Mouse (Mus musculus): ENCODE data around the gene Bpgm. TPM values are rescaled to one million over a fixed set of nuclear protein-coding genes. Genes with fewer than 3 reads are reported as not detected.

The Bpgm gene
- polyA plus RNA-seq, 1 experiment = not detected

DNA sequence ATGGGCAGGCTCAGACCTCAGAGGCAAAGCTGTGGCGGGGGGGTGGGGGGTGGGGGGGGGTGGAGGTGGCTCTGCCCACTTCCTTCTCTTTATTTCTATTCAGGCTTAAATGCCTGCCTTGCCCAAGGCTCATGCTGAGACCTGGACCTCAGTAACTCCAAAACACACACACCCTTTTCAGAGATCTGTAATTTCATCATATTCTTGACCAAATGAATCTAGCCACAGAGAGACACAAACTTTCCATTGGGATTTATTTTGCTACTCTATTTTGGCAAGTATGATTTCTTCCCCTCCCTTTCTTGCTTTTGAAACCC, 39.7 kb downstream of the Bpgm start:
- no peak for TF ChIP-seq POLR2A (IDR thresholded peaks at IDR 0.05; ENCODE audit: insufficient read depth, low read depth, low read length)
- no peak for TF ChIP-seq CTCF (IDR thresholded peaks at IDR 0.05; ENCODE audit: insufficient read depth, low read depth, low read length)
- Histone ChIP-seq H3K27ac (ENCODE audit: insufficient read depth, low read depth, low read length) (no peak overlapping the region), H3K4me1 (ENCODE audit: control insufficient read depth, insufficient read depth, low read length) (peaks cover 3% of the 10 kb centered on the region; the same call in 1 of the 2 replicates), H3K4me3 (ENCODE audit: insufficient read depth, low read depth, low read length) (no peak overlapping the region)
- WGBS = 54% methylated on average over 1 of the region's 1 CpGs

- no peak overlapping the region for H3K27ac ChIP-seq (ENCODE audit: insufficient read depth, low read depth, low read length)
- H3K4me3 ChIP-seq (ENCODE audit: insufficient read depth, low read depth, low read length) = no peak overlapping the region
- TF ChIP-seq CTCF (IDR thresholded peaks at IDR 0.05; ENCODE audit: insufficient read depth, low read depth, low read length) (no peak), POLR2A (IDR thresholded peaks at IDR 0.05; ENCODE audit: insufficient read depth, low read depth, low read length) (no peak)
- peaks cover 3% of the 10 kb centered on the region; the same call in 1 of the 2 replicates for H3K4me1 ChIP-seq (ENCODE audit: control insufficient read depth, insufficient read depth, low read length)
- WGBS = 86% methylated on average over 5 of the region's 5 CpGs
These were observed 41.7 kb downstream of the Bpgm start for GRCm38 (mm10) chr6:34517750-34518149.

DNA sequence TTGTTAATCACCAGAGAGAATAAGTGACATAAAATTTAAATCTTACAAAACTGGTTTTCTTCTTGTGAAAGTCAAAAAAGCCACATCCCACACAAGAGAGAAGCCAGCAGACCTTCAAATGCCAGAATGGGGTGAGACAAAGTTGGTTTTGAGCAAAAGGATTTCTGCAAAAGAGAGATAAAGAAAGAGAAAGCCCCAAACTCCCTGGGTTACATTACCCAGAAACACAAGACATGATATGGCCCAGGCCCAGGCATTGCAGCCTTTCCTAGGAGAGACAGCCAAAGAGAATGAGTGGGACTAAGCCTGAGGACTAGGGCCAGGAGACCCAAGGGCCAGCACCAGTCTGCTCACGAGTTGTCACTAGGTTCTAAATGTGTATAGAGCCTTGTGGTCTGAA, 43.1 kb downstream of the Bpgm start:
- no peak for TF ChIP-seq CTCF (IDR thresholded peaks at IDR 0.05; ENCODE audit: insufficient read depth, low read depth, low read length)
- no peak for TF ChIP-seq POLR2A (IDR thresholded peaks at IDR 0.05; ENCODE audit: insufficient read depth, low read depth, low read length)
- no peak overlapping the region for H3K4me3 ChIP-seq (ENCODE audit: insufficient read depth, low read depth, low read length)
- H3K27ac ChIP-seq (ENCODE audit: insufficient read depth, low read depth, low read length) = no peak overlapping the region
- peaks cover 3% of the 10 kb centered on the region; the same call in 1 of the 2 replicates for H3K4me1 ChIP-seq (ENCODE audit: control insufficient read depth, insufficient read depth, low read length)
- WGBS = 92% methylated on average over 1 of the region's 1 CpGs

- H3K4me1 ChIP-seq (ENCODE audit: control insufficient read depth, insufficient read depth, low read length) = peaks cover 1% of the 10 kb centered on the region; the same call in 1 of the 2 replicates
These were observed 44.5 kb downstream of the Bpgm start for GRCm38 (mm10) chr6:34520491-34520890.

GRCm38 (mm10) chr6:34520912-34521311, 44.9 kb downstream of the Bpgm start:
- no peak for TF ChIP-seq POLR2A (IDR thresholded peaks at IDR 0.05; ENCODE audit: insufficient read depth, low read depth, low read length)
- no peak for TF ChIP-seq CTCF (IDR thresholded peaks at IDR 0.05; ENCODE audit: insufficient read depth, low read depth, low read length)
- H3K4me3 ChIP-seq (ENCODE audit: insufficient read depth, low read depth, low read length) = no peak overlapping the region
- H3K27ac ChIP-seq (ENCODE audit: insufficient read depth, low read depth, low read length) = no peak overlapping the region
- 42% methylated on average over 6 of the region's 6 CpGs for WGBS
- H3K4me1 ChIP-seq (ENCODE audit: control insufficient read depth, insufficient read depth, low read length) = no peaks in the 10 kb centered on the region; the same call in 1 of the 2 replicates

More at GRCm38 (mm10) chr6:34520491-34520890, 44.5 kb downstream of the Bpgm start:
- Histone ChIP-seq H3K4me3 (ENCODE audit: insufficient read depth, low read depth, low read length) (no peak overlapping the region), H3K27ac (ENCODE audit: insufficient read depth, low read depth, low read length) (no peak overlapping the region)
- no peak for TF ChIP-seq POLR2A (IDR thresholded peaks at IDR 0.05; ENCODE audit: insufficient read depth, low read depth, low read length)
- TF ChIP-seq CTCF (IDR thresholded peaks at IDR 0.05; ENCODE audit: insufficient read depth, low read depth, low read length) = no peak
- WGBS = 74% methylated on average over 2 of the region's 2 CpGs

- Histone ChIP-seq H3K27ac (ENCODE audit: insufficient read depth, low read depth, low read length) (no peak overlapping the region), H3K4me3 (ENCODE audit: insufficient read depth, low read depth, low read length) (no peak overlapping the region), H3K4me1 (ENCODE audit: control insufficient read depth, insufficient read depth, low read length) (no peaks in the 10 kb centered on the region)
- TF ChIP-seq CTCF (IDR thresholded peaks at IDR 0.05; ENCODE audit: insufficient read depth, low read depth, low read length) (no peak), POLR2A (IDR thresholded peaks at IDR 0.05; ENCODE audit: insufficient read depth, low read depth, low read length) (no peak)
- 86% methylated on average over 5 of the region's 5 CpGs for WGBS
These were observed 47.5 kb downstream of the Bpgm start for GRCm38 (mm10) chr6:34523476-34523875.

DNA sequence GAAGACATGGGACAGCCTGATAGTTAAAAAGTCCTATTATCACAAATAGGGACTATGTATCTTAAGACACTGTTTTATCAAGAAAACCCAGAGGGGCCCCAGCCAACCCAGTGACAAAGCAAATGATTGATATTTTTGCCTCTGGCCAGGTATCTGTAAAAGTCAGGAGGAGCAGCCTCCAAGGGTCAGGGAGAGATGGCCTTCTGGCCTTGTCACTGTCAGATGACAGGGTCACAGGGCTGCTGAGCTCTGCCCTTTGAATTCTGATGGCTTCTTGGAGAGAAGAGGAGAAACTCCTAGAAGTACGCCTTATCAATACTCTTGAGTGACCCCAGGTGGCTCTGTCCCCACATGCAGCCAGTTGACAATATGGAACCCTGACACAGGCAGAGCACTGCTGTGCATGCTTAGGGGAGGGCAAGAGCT, 49.5 kb downstream of the Bpgm start:
- TF ChIP-seq CTCF (IDR thresholded peaks at IDR 0.05; ENCODE audit: insufficient read depth, low read depth, low read length) (no peak), POLR2A (IDR thresholded peaks at IDR 0.05; ENCODE audit: insufficient read depth, low read depth, low read length) (no peak)

GRCm38 (mm10) chr6:34525927-34526326, 49.9 kb downstream of the Bpgm start:
- 81% methylated on average over 6 of the region's 6 CpGs for WGBS
- Histone ChIP-seq H3K27ac (ENCODE audit: insufficient read depth, low read depth, low read length) (no peak overlapping the region), H3K4me1 (ENCODE audit: control insufficient read depth, insufficient read depth, low read length) (peaks cover 2% of the 10 kb centered on the region; the same call in 1 of the 2 replicates), H3K4me3 (ENCODE audit: insufficient read depth, low read depth, low read length) (no peak overlapping the region)
- TF ChIP-seq CTCF (IDR thresholded peaks at IDR 0.05; ENCODE audit: insufficient read depth, low read depth, low read length) (no peak), POLR2A (IDR thresholded peaks at IDR 0.05; ENCODE audit: insufficient read depth, low read depth, low read length) (no peak)

More for the DNA sequence above, 49.5 kb downstream of the Bpgm start:
- Histone ChIP-seq H3K27ac (ENCODE audit: insufficient read depth, low read depth, low read length) (no peak overlapping the region), H3K4me3 (ENCODE audit: insufficient read depth, low read depth, low read length) (no peak overlapping the region), H3K4me1 (ENCODE audit: control insufficient read depth, insufficient read depth, low read length) (peaks cover 2% of the 10 kb centered on the region; the same call in 1 of the 2 replicates)
- 93% methylated on average over 1 of the region's 1 CpGs for WGBS

GRCm38 (mm10) chr6:34526389-34526788, 50.4 kb downstream of the Bpgm start:
- H3K4me1 ChIP-seq (ENCODE audit: control insufficient read depth, insufficient read depth, low read length) = peaks cover 2% of the 10 kb centered on the region; the same call in 1 of the 2 replicates
- TF ChIP-seq CTCF (IDR thresholded peaks at IDR 0.05; ENCODE audit: insufficient read depth, low read depth, low read length) (no peak), POLR2A (IDR thresholded peaks at IDR 0.05; ENCODE audit: insufficient read depth, low read depth, low read length) (no peak)
- no peak overlapping the region for H3K27ac ChIP-seq (ENCODE audit: insufficient read depth, low read depth, low read length)
- 92% methylated on average over 3 of the region's 3 CpGs for WGBS
- no peak overlapping the region for H3K4me3 ChIP-seq (ENCODE audit: insufficient read depth, low read depth, low read length)

- WGBS = 94% methylated on average over 2 of the region's 2 CpGs
- Histone ChIP-seq H3K4me1 (ENCODE audit: control insufficient read depth, insufficient read depth, low read length) (peaks cover 2% of the 10 kb centered on the region; the same call in 1 of the 2 replicates), H3K4me3 (ENCODE audit: insufficient read depth, low read depth, low read length) (no peak overlapping the region), H3K27ac (ENCODE audit: insufficient read depth, low read depth, low read length) (no peak overlapping the region)
- no peak for TF ChIP-seq POLR2A (IDR thresholded peaks at IDR 0.05; ENCODE audit: insufficient read depth, low read depth, low read length)
- TF ChIP-seq CTCF (IDR thresholded peaks at IDR 0.05; ENCODE audit: insufficient read depth, low read depth, low read length) = no peak
These were observed 52.1 kb downstream of the Bpgm start for GRCm38 (mm10) chr6:34528131-34528530.
